Mouse (Mus musculus) heart, embryonic 14.5 days (tissue): ENCODE measurements around the gene Cfap97d1. TPM values are rescaled to one million over a fixed set of nuclear protein-coding genes. Genes with fewer than 3 reads are reported as not detected.

Experiments used
- ATAC-seq: fragments of 200-750 bp; cut with Nextera tagmentation; 2 replicates; pipeline ENCODE4 v1.8.0; 2017; ENCODE audit warnings: low read depth, moderate TSS enrichment; ENCODE audit not compliant: insufficient number of reproducible peaks, insufficient read depth, low FRiP score
- H3K27ac ChIP-seq, 2 experiments: fragments of 200-500 bp in 1 of 2; fragments of 300-500 bp in 1 of 2; sonication (generic) in 1 of 2; replicated peaks in 1 of 2; 2 replicates each; pipeline ENCODE4 v1.5.1; 2012 to 2014; ENCODE audit warnings: low read depth in 2 of 2, low read length in 2 of 2, control low read depth in 1 of 2, mild to moderate bottlenecking in 1 of 2, mixed read lengths in 1 of 2; ENCODE audit not compliant: control insufficient read depth in 1 of 2, insufficient read depth in 1 of 2
- H3K27me3 ChIP-seq: fragments of 300-500 bp; sonication (generic); 2 replicates; pipeline ENCODE4 v1.6.1; 2014; ENCODE audit warnings: mild to moderate bottlenecking, low read length, control low read depth; ENCODE audit not compliant: control insufficient read depth, insufficient read depth
- H3K36me3 ChIP-seq: fragments of 300-500 bp; sonication (generic); 2 replicates; pipeline ENCODE4 v1.6.1; 2014; ENCODE audit warnings: mild to moderate bottlenecking, control low read depth, low read length, mixed read lengths; ENCODE audit not compliant: control insufficient read depth, insufficient read depth
- H3K4me1 ChIP-seq, 2 experiments: fragments of 200-500 bp in 1 of 2; fragments of 300-500 bp in 1 of 2; sonication (generic) in 1 of 2; 2 replicates each; pipeline ENCODE4 v1.6.1; 2012 to 2014; ENCODE audit warnings: low read length in 2 of 2, control low read depth in 1 of 2, mixed read lengths in 1 of 2; ENCODE audit not compliant: control insufficient read depth in 2 of 2, insufficient read depth in 2 of 2
- H3K4me2 ChIP-seq: fragments of 300-500 bp; sonication (generic); 2 replicates; pipeline ENCODE4 v1.6.1; 2014; ENCODE audit warnings: mild to moderate bottlenecking, low read length
- H3K4me3 ChIP-seq, 2 experiments: fragments of 200-500 bp in 1 of 2; fragments of 300-500 bp in 1 of 2; sonication (generic) in 1 of 2; 2 replicates each; pipeline ENCODE4 v1.5.1; 2012 to 2014; ENCODE audit warnings: low read length in 2 of 2, mild to moderate bottlenecking in 2 of 2, control low read depth in 1 of 2, low read depth in 1 of 2, moderate library complexity in 1 of 2; ENCODE audit not compliant: control insufficient read depth in 1 of 2, insufficient read depth in 1 of 2
- H3K9ac ChIP-seq: fragments of 300-500 bp; sonication (generic); 2 replicates; pipeline ENCODE4 v1.6.1; 2014; ENCODE audit warnings: mild to moderate bottlenecking, low read length
- H3K9me3 ChIP-seq: fragments of 300-500 bp; sonication (generic); 2 replicates; pipeline ENCODE4 v1.6.1; 2016; ENCODE audit warnings: low read length, control low read depth; ENCODE audit not compliant: control insufficient read depth
- WGBS: fragments of 180-500 bp; shearing (Covaris S2); extraction: QIAGEN DNeasy Blood & Tissue Kit; methylation state at CpG from one replicate; pipeline ENCODE4 v1.1.7; 2014; 5-methylcytosine and 5-hydroxymethylcytosine counted together
- polyA plus RNA-seq: library from polyadenylated mRNA; unstranded; fragments of >200 nt; fragmentation: Nextera tagmentation; extraction: Ambion mirVana; gene quantifications from 2 replicates; pipeline ENCODE4 v1.2.1, GENCODE M21; 2014

Gene Cfap97d1
- polyA plus RNA-seq, 1 experiment from 2014 or later = not detected

GRCm38 (mm10) chr11:102035456-102035960 is 51.4 kb downstream of the Cfap97d1 start:
- Histone ChIP-seq H3K27ac (no peak overlapping the region), H3K9me3 (no peaks in the 10 kb centered on the region), H3K27me3 (no peaks in the 10 kb centered on the region), H3K9ac (no peak overlapping the region), H3K4me2 (no peak overlapping the region), H3K4me3 (no peak overlapping the region), H3K36me3 (no peaks in the 10 kb centered on the region), H3K4me1 (peaks cover 0 to 5% of the 10 kb centered on the region in 2 experiments; a peak in 1 of 4 replicates)
- 69% methylated on average over 5 of the region's 5 CpGs for WGBS
- no peak for ATAC-seq

- no peak overlapping the region for H3K4me3 ChIP-seq
- ATAC-seq = no peak
- no peaks in the 10 kb centered on the region for H3K9me3 ChIP-seq
- no peak overlapping the region for H3K27ac ChIP-seq
- 54% methylated on average over 7 of the region's 7 CpGs for WGBS
- peaks cover 0 to 5% of the 10 kb centered on the region in 2 experiments; a peak in 1 of 4 replicates for H3K4me1 ChIP-seq
- H3K36me3 ChIP-seq = no peaks in the 10 kb centered on the region
- H3K9ac ChIP-seq = no peak overlapping the region
- H3K27me3 ChIP-seq = no peaks in the 10 kb centered on the region
- H3K4me2 ChIP-seq = no peak overlapping the region
These were observed 52.3 kb downstream of the Cfap97d1 start for GRCm38 (mm10) chr11:102036336-102036735.

GRCm38 (mm10) chr11:102037789-102038188 is 53.7 kb downstream of the Cfap97d1 start:
- Histone ChIP-seq H3K9ac (no peak overlapping the region), H3K27me3 (no peaks in the 10 kb centered on the region), H3K4me2 (no peak overlapping the region), H3K27ac (no peak overlapping the region), H3K36me3 (no peaks in the 10 kb centered on the region), H3K9me3 (no peaks in the 10 kb centered on the region), H3K4me3 (no peak overlapping the region), H3K4me1 (peaks cover 0 to 5% of the 10 kb centered on the region in 2 experiments; a peak in 1 of 4 replicates)
- WGBS = 83% methylated on average over 6 of the region's 6 CpGs
- no peak for ATAC-seq

- H3K4me3 ChIP-seq = no peak overlapping the region
- ATAC-seq = no peak; the same call in 1 of the 2 replicates
- H3K27ac ChIP-seq = peak overlapping the region in 1 of 2 experiments; percentile 19; a peak in 1 of 4 replicates
- H3K27me3 ChIP-seq = no peaks in the 10 kb centered on the region
- no peak overlapping the region for H3K4me2 ChIP-seq
- no peaks in the 10 kb centered on the region for H3K36me3 ChIP-seq
- no peaks in the 10 kb centered on the region for H3K9me3 ChIP-seq
- H3K9ac ChIP-seq = no peak overlapping the region
- 64% methylated on average over 13 of the region's 13 CpGs for WGBS
- peaks cover 0 to 5% of the 10 kb centered on the region in 2 experiments; a peak in 1 of 4 replicates for H3K4me1 ChIP-seq
These were observed 55.5 kb downstream of the Cfap97d1 start for GRCm38 (mm10) chr11:102039487-102040137.

- H3K36me3 ChIP-seq = no peaks in the 10 kb centered on the region
- no peak overlapping the region for H3K9ac ChIP-seq
- no peaks in the 10 kb centered on the region for H3K27me3 ChIP-seq
- no peak overlapping the region for H3K4me2 ChIP-seq
- peak overlapping the region in 1 of 2 experiments; percentile 19; a peak in 1 of 4 replicates for H3K27ac ChIP-seq
- peak; percentile 75 for ATAC-seq
- H3K9me3 ChIP-seq = peaks cover 1% of the 10 kb centered on the region
- under 1% methylated on average over 9 of the region's 9 CpGs for whole genome bisulfite sequencing
- no peak overlapping the region for H3K4me3 ChIP-seq
- peaks cover 0 to 5% of the 10 kb centered on the region in 2 experiments; a peak in 1 of 4 replicates for H3K4me1 ChIP-seq
These were observed 56.1 kb downstream of the Cfap97d1 start for GRCm38 (mm10) chr11:102040138-102040524.

- no peaks in the 10 kb centered on the region for H3K27me3 ChIP-seq
- no peak overlapping the region for H3K27ac ChIP-seq
- H3K36me3 ChIP-seq = no peaks in the 10 kb centered on the region
- no peak overlapping the region for H3K4me2 ChIP-seq
- no peak for ATAC-seq
- H3K4me3 ChIP-seq = no peak overlapping the region
- peaks cover 0 to 5% of the 10 kb centered on the region in 2 experiments; a peak in 1 of 4 replicates for H3K4me1 ChIP-seq
- H3K9ac ChIP-seq = no peak overlapping the region
- WGBS = 65% methylated on average over 4 of the region's 4 CpGs
- peaks cover 6% of the 10 kb centered on the region for H3K9me3 ChIP-seq
These were observed 56.6 kb downstream of the Cfap97d1 start for GRCm38 (mm10) chr11:102040646-102041045.

- Histone ChIP-seq H3K4me3 (peak within 1 kb of the TSS; percentile 1 to 18; a peak in 2 of 4 replicates), H3K9me3 (peaks cover 13% of the 10 kb centered on the region), H3K36me3 (no peaks in the 10 kb centered on the region), H3K4me2 (peak within 1 kb of the TSS; percentile 37), H3K4me1 (peaks cover 0 to 5% of the 10 kb centered on the region in 2 experiments; a peak in 1 of 4 replicates), H3K27ac (no peak within 1 kb of the TSS), H3K9ac (no peak within 1 kb of the TSS), H3K27me3 (no peaks in the 10 kb centered on the region)
- no peak for ATAC-seq
- 62% methylated on average over 4 of the region's 5 CpGs for WGBS
These were observed 57.4 kb downstream of the Cfap97d1 start, which contains the start of gene Cd300lg for GRCm38 (mm10) chr11:102041350-102041949. Gene Cd300lg (plus strand): TSS chr11:102041509.
